Mouse (Mus musculus): ENCODE results near the gene Cacnb4. TPM values are rescaled to one million over a fixed set of nuclear protein-coding genes. Genes with fewer than 3 reads are reported as not detected.

The Cacnb4 gene
- polyA plus RNA-seq, 1 experiment from 2014 or later, result 1.5 TPM

DNA sequence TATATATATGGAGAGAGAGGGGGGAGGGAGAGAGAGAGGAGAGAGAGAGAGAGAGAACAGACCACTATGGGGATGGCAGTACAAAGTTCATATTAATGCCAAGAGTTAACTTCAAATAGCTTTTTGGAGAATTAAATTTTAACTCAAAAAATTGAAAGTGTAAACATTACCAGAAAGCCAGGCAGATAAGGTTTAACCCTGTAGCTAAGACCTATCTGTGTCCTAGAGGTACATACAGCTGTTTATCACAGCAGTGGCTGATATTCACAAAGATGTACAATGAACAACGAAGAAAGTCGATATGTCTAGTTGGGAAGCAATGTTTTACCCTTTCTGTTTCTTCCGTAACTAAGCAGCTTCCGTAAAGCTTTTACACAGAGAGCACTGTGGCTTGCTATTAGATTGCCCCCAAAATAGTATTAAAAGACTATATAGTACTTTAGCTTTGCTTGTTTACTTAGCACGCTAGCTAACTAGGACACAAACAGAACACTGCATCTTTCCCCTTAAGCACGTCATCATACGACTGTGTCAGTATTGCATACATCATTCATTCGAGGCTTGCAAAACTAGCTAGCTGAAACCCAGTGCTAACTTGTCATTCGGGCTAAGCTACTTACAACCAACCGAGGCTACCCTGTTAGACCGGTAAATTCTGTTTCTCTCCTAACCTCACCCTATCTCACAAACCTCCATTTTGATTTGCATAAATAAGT lies 72.5 kb downstream of the Cacnb4 start:
- Histone ChIP-seq H3K9ac (replicated peaks; ENCODE audit: low read depth) (no peak overlapping the region), H3K36me3 (ENCODE audit: insufficient read depth, low read length) (no peaks in the 10 kb centered on the region), H3K9me3 (ENCODE audit: low read length) (no peaks in the 10 kb centered on the region), H3K4me1 (ENCODE audit: insufficient read depth, low read depth, low read length) (no peaks in the 10 kb centered on the region), H3K4me3 (ENCODE audit: low read depth, low read length) (no peak overlapping the region), H3K27ac (ENCODE audit: low read length) (no peak overlapping the region), H3K4me2 (replicated peaks; ENCODE audit: low read depth, low read length) (no peak overlapping the region), H3K27me3 (replicated peaks; ENCODE audit: insufficient read depth, low read length) (no peaks in the 10 kb centered on the region)
- DNase-seq (ENCODE audit: low spot score) (no peak), ATAC-seq (no peak)
- 75% methylated on average over 11 of the region's 11 CpGs for WGBS
- TF ChIP-seq CTCF (IDR thresholded peaks at IDR 0.05), result no peak
- no peak for TF ChIP-seq EP300 (IDR thresholded peaks at IDR 0.05)

- TF ChIP-seq CTCF (IDR thresholded peaks at IDR 0.05) (no peak), EP300 (IDR thresholded peaks at IDR 0.05) (no peak)
- Histone ChIP-seq H3K9me3 (ENCODE audit: low read length) (no peaks in the 10 kb centered on the region), H3K27ac (ENCODE audit: low read length) (no peak overlapping the region), H3K4me2 (replicated peaks; ENCODE audit: low read depth, low read length) (no peak overlapping the region), H3K4me1 (ENCODE audit: insufficient read depth, low read depth, low read length) (no peaks in the 10 kb centered on the region), H3K4me3 (ENCODE audit: low read depth, low read length) (no peak overlapping the region), H3K27me3 (replicated peaks; ENCODE audit: insufficient read depth, low read length) (no peaks in the 10 kb centered on the region), H3K9ac (replicated peaks; ENCODE audit: low read depth) (no peak overlapping the region), H3K36me3 (ENCODE audit: insufficient read depth, low read length) (no peaks in the 10 kb centered on the region)
- DNase-seq (ENCODE audit: low spot score), result peak; percentile 82
- ATAC-seq, result peak; percentile 78
- WGBS, result 38% methylated on average over 6 of the region's 6 CpGs
Measured at GRCm38 (mm10) chr2:52603421-52603820, 73.2 kb downstream of the Cacnb4 start.

DNA sequence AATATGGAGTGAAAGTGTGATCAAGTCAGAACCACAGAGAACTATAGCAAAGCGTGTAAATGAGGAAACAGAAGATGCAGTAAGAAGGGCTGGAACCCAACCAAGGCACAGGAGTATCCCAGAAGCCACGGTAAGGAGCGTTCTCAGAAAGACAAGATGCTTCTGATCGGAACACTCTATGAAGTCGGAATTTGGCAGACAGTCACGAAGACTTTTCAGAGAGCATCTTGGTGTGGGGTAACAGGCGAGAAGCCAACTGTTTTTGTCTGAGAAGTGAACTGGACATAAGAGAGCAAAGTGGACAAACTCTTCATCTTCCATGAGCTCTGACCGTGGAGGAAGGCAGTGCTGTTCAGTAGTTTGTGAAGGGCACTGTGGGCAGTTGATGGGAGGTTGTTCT lies 73.7 kb downstream of the Cacnb4 start:
- WGBS, result 65% methylated on average over 8 of the region's 8 CpGs
- H3K27me3 ChIP-seq (replicated peaks; ENCODE audit: insufficient read depth, low read length), result no peaks in the 10 kb centered on the region
- no peaks in the 10 kb centered on the region for H3K9me3 ChIP-seq (ENCODE audit: low read length)
- ATAC-seq, result no peak
- H3K4me1 ChIP-seq (ENCODE audit: insufficient read depth, low read depth, low read length), result no peaks in the 10 kb centered on the region
- no peak for TF ChIP-seq CTCF (IDR thresholded peaks at IDR 0.05)
- no peak for TF ChIP-seq EP300 (IDR thresholded peaks at IDR 0.05)
- no peak overlapping the region for H3K9ac ChIP-seq (replicated peaks; ENCODE audit: low read depth)
- no peaks in the 10 kb centered on the region for H3K36me3 ChIP-seq (ENCODE audit: insufficient read depth, low read length)
- no peak overlapping the region for H3K27ac ChIP-seq (ENCODE audit: low read length)
- H3K4me2 ChIP-seq (replicated peaks; ENCODE audit: low read depth, low read length), result no peak overlapping the region
- H3K4me3 ChIP-seq (ENCODE audit: low read depth, low read length), result no peak overlapping the region
- no peak for DNase-seq (ENCODE audit: low spot score)

DNA sequence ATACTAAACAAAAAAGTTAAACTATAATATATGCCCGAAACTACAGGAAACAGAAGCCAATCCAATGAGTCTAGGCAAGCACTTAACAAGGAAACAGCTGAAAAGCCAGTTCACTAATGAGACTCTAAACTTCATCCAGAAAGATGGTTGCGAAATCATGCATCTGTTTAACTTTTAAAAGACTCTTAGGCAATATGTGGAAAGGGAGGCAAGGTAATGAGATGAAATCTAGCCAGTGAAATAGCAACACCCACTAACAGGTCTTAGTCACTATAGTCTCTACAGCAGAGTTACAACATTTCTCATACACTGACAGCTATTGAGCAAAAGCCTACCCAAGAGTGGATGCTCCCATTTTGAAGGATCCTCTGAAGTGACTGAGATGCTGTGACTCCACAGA lies 74.4 kb downstream of the Cacnb4 start:
- H3K27ac ChIP-seq (ENCODE audit: low read length), result no peak overlapping the region

DNA sequence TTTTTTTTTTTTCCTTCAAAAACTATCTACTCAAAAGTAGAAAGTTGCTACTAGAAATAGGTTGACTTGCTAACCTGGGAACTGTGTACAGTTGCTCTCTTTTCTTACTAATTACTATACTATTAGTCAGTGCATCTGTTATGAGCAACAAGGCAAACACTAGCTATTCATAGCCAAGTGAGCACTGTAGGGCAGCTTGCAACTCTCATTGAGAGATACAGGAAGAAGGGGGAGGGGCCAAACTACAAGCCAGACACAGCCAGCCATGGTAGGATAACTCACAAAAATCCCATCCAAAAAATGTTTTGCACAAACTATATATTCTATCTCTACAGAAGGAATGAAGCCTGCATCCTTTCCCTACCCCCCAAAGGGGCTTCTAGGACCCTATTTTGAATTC lies 79.1 kb downstream of the Cacnb4 start:
- Histone ChIP-seq H3K27me3 (replicated peaks; ENCODE audit: insufficient read depth, low read length) (no peaks in the 10 kb centered on the region), H3K36me3 (ENCODE audit: insufficient read depth, low read length) (no peaks in the 10 kb centered on the region), H3K4me2 (replicated peaks; ENCODE audit: low read depth, low read length) (no peak overlapping the region), H3K4me1 (ENCODE audit: insufficient read depth, low read depth, low read length) (no peaks in the 10 kb centered on the region), H3K4me3 (ENCODE audit: low read depth, low read length) (no peak overlapping the region), H3K27ac (ENCODE audit: low read length) (no peak overlapping the region), H3K9ac (replicated peaks; ENCODE audit: low read depth) (no peak overlapping the region), H3K9me3 (ENCODE audit: low read length) (no peaks in the 10 kb centered on the region)
- DNase-seq (ENCODE audit: low spot score) (no peak), ATAC-seq (no peak)
- no peak for TF ChIP-seq CTCF (IDR thresholded peaks at IDR 0.05)
- TF ChIP-seq EP300 (IDR thresholded peaks at IDR 0.05), result no peak

More for the DNA sequence above, 74.4 kb downstream of the Cacnb4 start:
- Histone ChIP-seq H3K36me3 (ENCODE audit: insufficient read depth, low read length) (no peaks in the 10 kb centered on the region), H3K27me3 (replicated peaks; ENCODE audit: insufficient read depth, low read length) (no peaks in the 10 kb centered on the region), H3K4me2 (replicated peaks; ENCODE audit: low read depth, low read length) (no peak overlapping the region), H3K9ac (replicated peaks; ENCODE audit: low read depth) (no peak overlapping the region), H3K4me1 (ENCODE audit: insufficient read depth, low read depth, low read length) (no peaks in the 10 kb centered on the region), H3K4me3 (ENCODE audit: low read depth, low read length) (no peak overlapping the region), H3K9me3 (ENCODE audit: low read length) (no peaks in the 10 kb centered on the region)
- TF ChIP-seq CTCF (IDR thresholded peaks at IDR 0.05) (no peak), EP300 (IDR thresholded peaks at IDR 0.05) (peak; percentile 63)
- WGBS, result 30% methylated on average over 2 of the region's 2 CpGs
- peak; percentile 96 for DNase-seq (ENCODE audit: low spot score)
- peak; percentile 90 for ATAC-seq

DNA sequence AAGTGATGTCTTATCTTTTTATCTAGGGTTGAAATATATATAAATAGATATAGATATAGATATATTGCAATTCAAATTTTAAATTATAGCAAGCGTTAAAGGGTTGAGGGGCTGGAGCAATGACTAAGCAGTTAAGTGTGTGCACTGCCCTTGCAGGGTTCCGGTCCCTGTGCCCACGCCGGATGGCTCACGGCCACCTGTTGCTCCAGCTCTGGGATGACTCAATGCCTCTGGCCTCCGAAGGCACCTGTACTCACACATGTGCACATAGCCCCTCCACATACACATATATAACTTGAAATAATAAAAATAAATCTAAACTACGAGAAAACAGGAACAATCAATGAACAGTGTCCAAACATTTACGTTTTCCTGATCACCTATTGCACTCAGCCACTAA lies 82.8 kb downstream of the Cacnb4 start:
- 88% methylated on average over 8 of the region's 8 CpGs for WGBS
- no peak for ATAC-seq
- H3K4me3 ChIP-seq (ENCODE audit: low read depth, low read length), result no peak overlapping the region

More for the DNA sequence above, 82.8 kb downstream of the Cacnb4 start:
- H3K36me3 ChIP-seq (ENCODE audit: insufficient read depth, low read length), result no peaks in the 10 kb centered on the region
- H3K4me2 ChIP-seq (replicated peaks; ENCODE audit: low read depth, low read length), result no peak overlapping the region
- TF ChIP-seq EP300 (IDR thresholded peaks at IDR 0.05), result no peak
- TF ChIP-seq CTCF (IDR thresholded peaks at IDR 0.05), result no peak
- H3K9me3 ChIP-seq (ENCODE audit: low read length), result no peaks in the 10 kb centered on the region
- H3K27me3 ChIP-seq (replicated peaks; ENCODE audit: insufficient read depth, low read length), result no peaks in the 10 kb centered on the region
- H3K27ac ChIP-seq (ENCODE audit: low read length), result no peak overlapping the region
- H3K9ac ChIP-seq (replicated peaks; ENCODE audit: low read depth), result no peak overlapping the region
- no peaks in the 10 kb centered on the region for H3K4me1 ChIP-seq (ENCODE audit: insufficient read depth, low read depth, low read length)
- DNase-seq (ENCODE audit: low spot score), result no peak

All from lung, postnatal 0 days (tissue).